In the genomic region with DNA sequence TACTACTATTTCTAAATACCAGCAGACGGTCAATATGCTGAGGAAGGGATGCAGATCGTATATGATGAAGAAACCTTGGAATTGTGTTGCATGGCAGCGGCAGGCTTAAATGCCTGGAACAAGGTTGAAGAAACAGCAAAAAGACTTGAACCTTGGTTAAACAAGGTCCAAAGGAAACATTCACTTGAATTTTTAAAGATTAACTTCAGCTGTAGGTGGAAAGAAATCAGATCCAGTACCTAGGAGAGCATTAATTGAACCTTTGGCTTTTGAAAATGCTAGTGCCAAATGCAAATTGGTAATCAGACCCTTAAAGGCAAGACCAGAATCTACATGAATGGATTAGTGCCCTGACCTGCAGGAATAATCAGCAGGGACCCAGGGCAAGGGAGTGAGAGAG, we compare ENCODE assay signal across 20 mouse cellular contexts. TPM values are rescaled to one million over a fixed set of nuclear protein-coding genes. Genes with fewer than 3 reads are reported as not detected.
"Had no signal": no experiment of that assay in that cellular context is flagged by ENCODE, and none has a peak within 500 bp of the region (broad histone marks: within the 10 kb centered on the region; RNA-seq: fewer than 3 reads in every experiment).

No protein-coding gene starts in this region.

RNA-seq across cellular contexts. Expression of gene Ceacam1, which starts 12.0 kb away (rescaled TPM):
- polyA plus RNA-seq: myocyte had no signal

RNA-seq across cellular contexts. Expression of gene Ceacam2, which starts 50.3 kb away (rescaled TPM):
- polyA plus RNA-seq: limb, embryonic 10.5 days; limb, embryonic 11.5 days; limb, embryonic 14.5 days; limb, embryonic 15.5 days; liver, embryonic 11.5 days; liver, embryonic 12.5 days; liver, embryonic 15.5 days; liver, embryonic 16.5 days; liver, postnatal 0 days; lung, embryonic 14.5 days; lung, postnatal 0 days; midbrain, embryonic 10.5 days; midbrain, embryonic 11.5 days; midbrain, embryonic 12.5 days; midbrain, embryonic 13.5 days; midbrain, embryonic 16.5 days; midbrain, postnatal 0 days; myocyte; neural tube, embryonic 11.5 days; neural tube, embryonic 12.5 days had no signal
